Mouse (Mus musculus) testis, adult 10 weeks (tissue): Measurements from ENCODE around the gene Rnase10. TPM values are rescaled to one million over a fixed set of nuclear protein-coding genes. Genes with fewer than 3 reads are reported as not detected.

Experiments used
- polyA plus RNA-seq: library from polyadenylated mRNA; stranded (reverse); fragments of 350-450 nt; fragmentation: Illumina TruSeq; extraction: RNeasy Lipid Tissue Mini Kit (QIAGEN cat#74804); gene quantifications from one replicate; pipeline ENCODE4 v1.2.3, GENCODE M21; 2014; ENCODE audit warnings: low read depth, low replicate concordance

Rnase10 gene
- polyA plus RNA-seq: 8.1 TPM

DNA sequence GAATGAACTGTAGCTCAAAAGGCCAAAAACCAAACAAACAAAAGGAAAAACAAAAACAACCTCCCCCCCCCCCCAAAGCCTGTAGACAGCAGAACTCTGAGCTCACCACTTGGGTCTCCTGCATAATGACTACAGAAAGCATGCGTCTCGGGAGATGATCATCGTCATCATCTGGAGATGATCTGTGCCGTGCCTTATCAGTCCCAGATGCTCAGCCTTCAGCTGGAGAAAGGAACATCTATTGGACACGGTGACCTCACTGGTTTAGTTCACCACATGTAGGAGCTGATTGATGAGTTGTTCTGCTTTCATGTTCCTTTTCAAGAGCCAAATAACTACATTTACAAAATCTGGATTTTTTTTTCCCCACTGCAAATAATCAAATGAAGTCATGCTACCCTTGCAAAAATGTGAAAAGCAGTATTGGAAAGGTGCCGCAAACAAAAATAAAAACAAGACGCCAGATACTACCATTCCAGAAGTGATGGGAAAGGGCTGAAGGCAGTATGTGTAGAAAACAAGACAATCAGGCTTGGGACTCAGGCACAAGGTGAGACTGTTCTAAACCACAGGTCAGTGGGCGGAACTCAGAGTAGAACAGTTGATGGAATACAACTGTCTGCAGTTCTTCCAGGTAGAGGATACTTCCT is at the start of gene Rnase10:
TSS of gene Rnase10 (plus strand) at position 600 of the 650 bp plus-strand sequence.

GRCm38 (mm10) chr14:51041769-51042168 is 34.2 kb downstream of the Rnase10 start, which contains the start of gene Rnase9:
TSS of gene Rnase9 (minus strand) at chr14:51041869.

GRCm38 (mm10) chr14:51050063-51050462 is 42.5 kb downstream of the Rnase10 start, which contains the start of gene Rnase11:
TSS of gene Rnase11 (minus strand) at chr14:51050163.

GRCm38 (mm10) chr14:51057401-51057831 is 49.9 kb downstream of the Rnase10 start, which contains the start of gene Rnase12:
TSS of gene Rnase12 (minus strand) at chr14:51057661.

Other genes starting within 250 kb of the Rnase10 start
- gene Ttc5, start 222.2 kb upstream of the Rnase10 start, polyA plus RNA-seq: 7.6 TPM
- gene Ccnb1ip1, start 200.0 kb upstream of the Rnase10 start, polyA plus RNA-seq: 20.3 TPM
- 24.1 TPM for gene Parp2, start 199.9 kb upstream of the Rnase10 start, polyA plus RNA-seq
- gene Tep1, start 137.2 kb upstream of the Rnase10 start, polyA plus RNA-seq: 2.8 TPM
- gene Klhl33, start 110.2 kb upstream of the Rnase10 start, polyA plus RNA-seq: 0.06 TPM
- gene Osgep, start 82.9 kb upstream of the Rnase10 start, polyA plus RNA-seq: 12.3 TPM
- gene Apex1, start 82.8 kb upstream of the Rnase10 start, polyA plus RNA-seq: 20.7 TPM
- gene Pip4p1, start 76.9 kb upstream of the Rnase10 start, polyA plus RNA-seq: 17.5 TPM
- 6.9 TPM for gene Pnp, start 76.7 kb upstream of the Rnase10 start, polyA plus RNA-seq
- not detected for gene Gm49342, start 63.2 kb upstream of the Rnase10 start, polyA plus RNA-seq
- 5.4 TPM for gene Pnp2, start 51.8 kb upstream of the Rnase10 start, polyA plus RNA-seq
- 2.0 TPM for gene Rnase9, start 34.1 kb downstream of the Rnase10 start, polyA plus RNA-seq
- gene Rnase11, start 42.4 kb downstream of the Rnase10 start, polyA plus RNA-seq: 0.34 TPM
- 1.3 TPM for gene Rnase12, start 49.9 kb downstream of the Rnase10 start, polyA plus RNA-seq
- gene Olfr750, start 66.7 kb downstream of the Rnase10 start, polyA plus RNA-seq: 0.29 TPM
- gene Rnase4, start 83.3 kb downstream of the Rnase10 start, polyA plus RNA-seq: 18.4 TPM
- gene Ang, start 83.4 kb downstream of the Rnase10 start, polyA plus RNA-seq: 0.56 TPM
- gene Eddm3b, start 106.7 kb downstream of the Rnase10 start, polyA plus RNA-seq: 0.88 TPM
- gene Rnase6, start 116.2 kb downstream of the Rnase10 start, polyA plus RNA-seq: 0.80 TPM
- not detected for gene Rnase1, start 139.0 kb downstream of the Rnase10 start, polyA plus RNA-seq
- gene Rnase2b, start 154.5 kb downstream of the Rnase10 start, polyA plus RNA-seq: not detected
- not detected for gene Ang2, start 191.4 kb downstream of the Rnase10 start, polyA plus RNA-seq
- gene Ear14, start 195.6 kb downstream of the Rnase10 start, polyA plus RNA-seq: not detected
- gene Rnase2a, start 248.4 kb downstream of the Rnase10 start, polyA plus RNA-seq: not detected